Mouse (Mus musculus) limb, embryonic 15.5 days (tissue): ENCODE data around the gene Crebrf. TPM values are rescaled to one million over a fixed set of nuclear protein-coding genes. Genes with fewer than 3 reads are reported as not detected.

Source experiments
- ATAC-seq: fragments of 200-750 bp; cut with Nextera tagmentation; 2 replicates; pipeline ENCODE4 v1.8.0; 2017; ENCODE audit warnings: low read depth, moderate TSS enrichment; ENCODE audit not compliant: insufficient number of reproducible peaks, low FRiP score, low TSS enrichment
- H3K27ac ChIP-seq: fragments of 300-500 bp; sonication (generic); 2 replicates; pipeline ENCODE4 v1.5.1; 2015; ENCODE audit warnings: moderate library complexity, mild to moderate bottlenecking, inconsistent platforms
- H3K27me3 ChIP-seq: fragments of 300-500 bp; sonication (generic); 2 replicates; pipeline ENCODE4 v1.6.1; 2015; ENCODE audit warnings: inconsistent platforms
- H3K36me3 ChIP-seq: fragments of 300-500 bp; sonication (generic); 2 replicates; pipeline ENCODE4 v1.6.1; 2015; ENCODE audit warnings: inconsistent platforms
- H3K4me1 ChIP-seq: fragments of 300-500 bp; sonication (generic); 2 replicates; pipeline ENCODE4 v1.6.1; 2015; ENCODE audit warnings: inconsistent platforms
- H3K4me2 ChIP-seq: fragments of 300-500 bp; sonication (generic); 2 replicates; pipeline ENCODE4 v1.6.1; 2015; ENCODE audit warnings: mild to moderate bottlenecking, inconsistent platforms
- H3K4me3 ChIP-seq: fragments of 300-500 bp; sonication (generic); 2 replicates; pipeline ENCODE4 v1.5.1; 2015; ENCODE audit warnings: mild to moderate bottlenecking, inconsistent platforms
- H3K9ac ChIP-seq: fragments of 300-500 bp; sonication (generic); 2 replicates; pipeline ENCODE4 v1.6.1; 2015; ENCODE audit warnings: inconsistent platforms
- H3K9me3 ChIP-seq: fragments of 300-500 bp; sonication (generic); 2 replicates; pipeline ENCODE4 v1.6.1; 2016; ENCODE audit warnings: inconsistent platforms
- WGBS: fragments of 180-500 bp; shearing (Covaris S2); methylation state at CpG from one replicate; pipeline ENCODE4 v1.1.7; 2015; 5-methylcytosine and 5-hydroxymethylcytosine counted together
- polyA plus RNA-seq: library from polyadenylated mRNA; unstranded; fragments of >200 nt; fragmentation: Nextera tagmentation; extraction: Ambion mirVana; gene quantifications from 2 replicates; pipeline ENCODE4 v1.2.1, GENCODE M21; 2015

Crebrf gene
- polyA plus RNA-seq, 1 experiment from 2014 or later: 7.3 TPM

DNA sequence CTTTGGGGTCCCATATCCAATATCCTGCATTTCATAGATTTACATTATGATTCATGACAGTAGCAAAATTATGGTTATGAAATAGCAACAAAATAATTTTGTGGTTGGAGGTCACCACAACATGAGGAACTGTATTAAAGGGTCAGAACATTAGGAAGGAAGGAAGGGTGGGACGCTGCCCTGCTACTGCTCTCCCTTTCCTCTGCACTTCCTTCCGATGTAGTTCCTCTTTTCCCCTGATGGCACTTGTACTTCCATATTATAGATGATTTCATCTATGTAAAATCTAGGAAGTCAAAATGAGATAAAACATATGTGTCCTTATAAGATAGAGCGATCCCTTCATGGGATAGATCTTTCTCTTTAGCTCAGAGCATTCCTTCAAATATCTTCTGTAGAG is 34.5 kb downstream of the Crebrf start:
- Histone ChIP-seq H3K36me3 (no peaks in the 10 kb centered on the region), H3K4me3 (no peak overlapping the region), H3K4me1 (no peaks in the 10 kb centered on the region), H3K9ac (no peak overlapping the region), H3K4me2 (no peak overlapping the region), H3K27ac (no peak overlapping the region), H3K27me3 (no peaks in the 10 kb centered on the region), H3K9me3 (no peaks in the 10 kb centered on the region)
- WGBS: 87% methylated on average over 3 of the region's 3 CpGs
- ATAC-seq: no peak

GRCm38 (mm10) chr17:26752297-26752696 is 36.8 kb downstream of the Crebrf start:
- H3K36me3 ChIP-seq: no peaks in the 10 kb centered on the region
- 86% methylated on average over 1 of the region's 1 CpGs for WGBS
- ATAC-seq: no peak

GRCm38 (mm10) chr17:26753476-26753875 is 38.0 kb downstream of the Crebrf start:
- no peaks in the 10 kb centered on the region for H3K9me3 ChIP-seq
- H3K4me2 ChIP-seq: no peak overlapping the region
- no peak overlapping the region for H3K27ac ChIP-seq
- no peak for ATAC-seq
- no peaks in the 10 kb centered on the region for H3K4me1 ChIP-seq
- H3K27me3 ChIP-seq: no peaks in the 10 kb centered on the region
- no peaks in the 10 kb centered on the region for H3K36me3 ChIP-seq
- no peak overlapping the region for H3K4me3 ChIP-seq
- WGBS: 66% methylated on average over 2 of the region's 2 CpGs
- H3K9ac ChIP-seq: no peak overlapping the region

More at GRCm38 (mm10) chr17:26752297-26752696, 36.8 kb downstream of the Crebrf start:
- no peak overlapping the region for H3K4me2 ChIP-seq
- H3K4me1 ChIP-seq: no peaks in the 10 kb centered on the region
- no peaks in the 10 kb centered on the region for H3K27me3 ChIP-seq
- H3K4me3 ChIP-seq: no peak overlapping the region
- no peak overlapping the region for H3K27ac ChIP-seq
- no peak overlapping the region for H3K9ac ChIP-seq
- H3K9me3 ChIP-seq: no peaks in the 10 kb centered on the region

DNA sequence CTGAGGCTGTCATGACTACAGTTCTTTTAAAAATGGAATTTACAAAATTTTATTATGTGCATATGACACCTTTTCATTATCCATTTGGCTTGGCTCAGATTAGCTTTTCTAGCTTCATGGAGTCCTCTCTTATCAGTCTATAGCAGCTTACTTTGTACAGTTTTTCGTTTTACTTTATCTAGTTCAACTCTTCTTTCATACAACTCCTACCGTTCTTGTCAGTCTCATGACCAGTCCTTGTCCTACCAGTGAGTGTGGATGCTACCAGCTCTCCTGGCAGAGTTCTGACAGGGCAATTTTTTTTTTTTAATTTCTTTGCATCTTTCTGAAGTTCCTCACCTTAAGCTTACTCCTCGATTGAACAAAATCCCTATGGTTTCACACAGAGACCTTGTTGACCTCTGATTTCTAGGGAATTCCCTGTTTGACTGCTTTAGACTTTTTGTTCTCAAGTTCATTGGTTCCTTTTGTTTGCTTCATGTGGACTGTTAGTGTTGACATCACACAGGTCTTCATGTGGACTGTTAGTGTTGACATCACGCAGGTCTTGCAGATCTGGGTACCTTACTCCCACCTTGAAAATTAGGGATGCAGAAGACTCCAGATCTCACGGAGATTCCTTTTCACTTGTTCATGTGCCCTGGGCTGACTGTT is 51.8 kb downstream of the Crebrf start:
- H3K4me2 ChIP-seq: no peak overlapping the region
- no peaks in the 10 kb centered on the region for H3K4me1 ChIP-seq
- ATAC-seq: no peak
- no peaks in the 10 kb centered on the region for H3K9me3 ChIP-seq
- 86% methylated on average over 5 of the region's 5 CpGs for WGBS
- H3K27ac ChIP-seq: no peak overlapping the region
- no peak overlapping the region for H3K4me3 ChIP-seq
- H3K27me3 ChIP-seq: no peaks in the 10 kb centered on the region
- H3K36me3 ChIP-seq: peaks cover 13% of the 10 kb centered on the region; the same call in 1 of the 2 replicates
- H3K9ac ChIP-seq: no peak overlapping the region

DNA sequence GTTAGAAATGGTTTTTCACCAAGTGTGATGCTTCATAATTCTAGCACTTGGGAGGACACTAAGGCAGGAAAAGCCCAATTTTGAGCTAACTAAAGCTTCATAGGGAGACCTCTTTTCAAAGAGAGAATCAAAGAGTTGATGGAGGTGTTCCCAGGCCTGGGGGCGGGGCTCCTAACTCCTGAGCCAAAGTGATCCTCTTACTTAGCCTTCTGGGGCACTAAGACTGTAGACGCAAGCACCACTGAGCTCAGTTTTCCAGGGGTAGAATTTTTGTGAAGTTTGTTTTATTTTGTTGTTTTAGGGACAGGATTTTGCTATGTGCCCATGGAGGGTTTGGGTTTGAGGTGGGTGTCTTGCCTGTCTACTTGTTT is 52.3 kb downstream of the Crebrf start:
- WGBS: 76% methylated on average over 2 of the region's 2 CpGs
- Histone ChIP-seq H3K27me3 (no peaks in the 10 kb centered on the region), H3K9ac (no peak overlapping the region), H3K4me1 (no peaks in the 10 kb centered on the region), H3K4me2 (no peak overlapping the region), H3K9me3 (no peaks in the 10 kb centered on the region), H3K4me3 (no peak overlapping the region), H3K36me3 (peaks cover 13% of the 10 kb centered on the region; the same call in 1 of the 2 replicates), H3K27ac (no peak overlapping the region)
- ATAC-seq: no peak

DNA sequence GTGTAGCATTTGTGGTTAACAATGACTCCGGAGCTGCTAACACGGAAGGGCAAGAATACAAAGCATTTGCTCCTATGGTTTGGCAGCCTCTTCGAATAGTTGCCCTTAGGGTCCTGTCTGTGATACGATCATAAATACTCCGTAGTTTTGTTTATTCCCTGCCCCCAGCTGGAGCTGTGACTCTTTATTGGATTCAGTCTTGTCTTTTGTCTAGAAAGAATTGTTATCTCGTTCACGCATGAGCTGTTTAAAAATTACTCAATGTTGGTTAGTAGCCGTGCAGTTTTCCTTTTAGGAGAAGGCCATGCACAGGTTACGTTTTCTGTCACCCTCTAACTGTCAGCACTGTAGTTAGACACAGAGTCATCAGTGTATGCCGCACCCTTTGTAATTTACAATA is 60.8 kb downstream of the Crebrf start:
- Histone ChIP-seq H3K36me3 (0 out of 2 replicates have a peak, but pooled peaks cover under 1% of the 10 kb centered on the region), H3K27ac (no peak overlapping the region), H3K27me3 (no peaks in the 10 kb centered on the region), H3K4me2 (no peak overlapping the region), H3K9ac (no peak overlapping the region), H3K4me1 (no peaks in the 10 kb centered on the region), H3K9me3 (no peaks in the 10 kb centered on the region), H3K4me3 (no peak overlapping the region)
- 69% methylated on average over 10 of the region's 10 CpGs for WGBS
- no peak for ATAC-seq

DNA sequence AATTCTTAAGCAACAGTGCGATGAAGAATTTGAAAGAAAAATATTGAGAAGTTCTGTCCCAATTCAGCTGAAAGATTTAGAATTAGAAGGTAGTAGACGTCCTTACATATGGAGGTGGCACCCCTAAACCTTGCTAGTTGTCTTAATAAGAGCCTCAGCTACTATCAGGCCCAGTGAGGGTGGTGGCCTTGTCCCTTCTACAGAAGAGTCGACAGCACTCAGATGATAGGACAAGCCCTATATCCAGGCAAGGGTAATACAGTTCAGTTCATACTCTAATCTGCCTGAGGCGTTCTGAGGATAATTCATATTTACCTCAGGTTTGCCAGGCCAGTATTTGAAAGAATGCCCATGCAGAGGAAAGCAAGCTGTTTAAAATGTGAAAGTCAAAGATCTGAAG is 62.6 kb downstream of the Crebrf start:
- Histone ChIP-seq H3K4me2 (no peak overlapping the region), H3K9me3 (no peaks in the 10 kb centered on the region), H3K4me1 (peaks cover 11% of the 10 kb centered on the region), H3K27me3 (no peaks in the 10 kb centered on the region), H3K27ac (no peak overlapping the region), H3K9ac (no peak overlapping the region), H3K36me3 (no peaks in the 10 kb centered on the region), H3K4me3 (no peak overlapping the region)
- no peak for ATAC-seq
- 85% methylated on average over 4 of the region's 4 CpGs for WGBS

GRCm38 (mm10) chr17:26778430-26779100 is 63.1 kb downstream of the Crebrf start:
- Histone ChIP-seq H3K9me3 (no peaks in the 10 kb centered on the region), H3K27me3 (no peaks in the 10 kb centered on the region), H3K4me3 (no peak overlapping the region), H3K27ac (no peak overlapping the region), H3K4me1 (peaks cover 11% of the 10 kb centered on the region), H3K9ac (no peak overlapping the region), H3K36me3 (peaks cover 2% of the 10 kb centered on the region), H3K4me2 (no peak overlapping the region)
- 86% methylated on average over 3 of the region's 3 CpGs for WGBS
- ATAC-seq: no peak

DNA sequence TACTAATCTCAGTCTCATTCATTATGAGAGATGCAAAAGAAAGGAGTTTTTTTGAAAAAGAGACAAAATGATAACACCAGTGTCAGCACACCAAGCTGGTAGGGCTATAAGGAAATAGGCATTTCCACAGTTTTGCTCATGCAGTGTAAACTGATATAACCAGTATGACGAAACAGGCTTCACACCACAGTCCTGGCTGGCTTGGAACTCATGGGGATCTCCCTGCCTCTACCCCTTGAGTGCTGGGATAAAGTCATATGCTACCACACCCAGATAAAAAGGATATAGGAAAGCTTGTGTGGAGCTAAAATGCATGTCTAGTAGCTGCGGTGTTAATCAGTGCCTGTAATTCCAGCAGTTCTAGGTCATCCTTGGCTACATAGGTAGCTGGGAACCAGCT is 64.0 kb downstream of the Crebrf start:
- peaks cover 11% of the 10 kb centered on the region for H3K4me1 ChIP-seq
- no peak overlapping the region for H3K27ac ChIP-seq
- H3K9me3 ChIP-seq: no peaks in the 10 kb centered on the region
- WGBS: 83% methylated on average over 2 of the region's 2 CpGs
- H3K9ac ChIP-seq: no peak overlapping the region
- ATAC-seq: no peak
- H3K4me3 ChIP-seq: no peak overlapping the region
- H3K36me3 ChIP-seq: peaks cover 11% of the 10 kb centered on the region
- H3K4me2 ChIP-seq: no peak overlapping the region
- H3K27me3 ChIP-seq: no peaks in the 10 kb centered on the region

DNA sequence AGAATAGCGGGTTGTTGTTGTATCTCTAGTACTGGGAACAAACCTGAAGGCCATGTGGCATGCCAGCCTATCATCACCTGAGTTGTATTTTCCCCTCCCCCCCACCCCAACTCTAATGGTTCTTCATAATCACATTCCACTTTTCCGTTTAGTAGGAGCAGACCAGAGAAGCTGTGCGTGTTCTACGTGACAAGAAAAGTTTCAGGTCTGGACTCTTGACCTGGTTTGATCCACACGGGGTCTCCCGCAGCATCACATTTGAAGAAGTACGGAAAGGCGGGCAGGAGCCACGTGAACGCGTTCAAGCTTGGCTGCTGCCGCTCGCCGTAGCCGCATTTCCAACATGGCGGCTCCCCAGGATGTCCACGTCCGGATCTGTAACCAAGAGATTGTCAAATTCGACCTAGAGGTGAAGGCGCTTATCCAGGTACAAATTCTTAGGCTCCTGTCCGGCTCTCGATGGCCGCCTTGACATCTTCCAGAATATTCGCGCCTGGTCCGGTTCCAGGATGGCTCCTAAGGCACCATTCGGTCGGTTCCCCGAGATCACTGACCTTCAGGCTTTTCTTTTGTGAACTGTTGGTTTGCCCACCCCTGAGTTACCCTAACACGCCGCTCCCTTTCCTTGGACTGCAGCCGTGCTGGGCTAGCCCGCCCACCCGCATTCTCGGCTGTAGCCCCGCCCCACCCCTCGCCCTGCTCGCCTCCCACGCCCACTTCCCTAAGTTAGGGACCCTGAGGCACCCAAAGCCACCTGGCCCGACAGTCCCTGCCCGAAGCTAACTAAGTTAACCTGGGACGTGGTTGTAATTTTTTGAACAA is 65.5 kb downstream of the Crebrf start, which contains the start of gene Bnip1:
Gene Bnip1, plus strand, starts transcription at position 317 of the 822 bp plus-strand sequence.
- Histone ChIP-seq H3K27me3 (no peaks in the 10 kb centered on the region), H3K4me3 (peak within 1 kb of the TSS; percentile 75), H3K36me3 (peaks cover 24% of the 10 kb centered on the region), H3K9me3 (no peaks in the 10 kb centered on the region), H3K4me2 (peak within 1 kb of the TSS; percentile 76), H3K9ac (peak within 1 kb of the TSS; percentile 63), H3K4me1 (peaks cover 11% of the 10 kb centered on the region), H3K27ac (peak within 1 kb of the TSS; percentile 95)
- peak; percentile 78; the same call in 1 of the 2 replicates for ATAC-seq
- WGBS: under 1% methylated on average over 42 of the region's 42 CpGs

- Histone ChIP-seq H3K27me3 (no peaks in the 10 kb centered on the region), H3K9me3 (no peaks in the 10 kb centered on the region), H3K4me2 (peak overlapping the region; percentile 76), H3K9ac (peak overlapping the region; percentile 63), H3K27ac (peak overlapping the region; percentile 95), H3K4me3 (peak overlapping the region; percentile 75), H3K36me3 (peaks cover 30% of the 10 kb centered on the region), H3K4me1 (peaks cover 11% of the 10 kb centered on the region)
- 0 out of 2 replicates have a peak, but pooled peaks have one; percentile 15 for ATAC-seq
- 11% methylated on average over 5 of the region's 5 CpGs for WGBS
These were observed 66.2 kb downstream of the Crebrf start for GRCm38 (mm10) chr17:26781610-26782043.

DNA sequence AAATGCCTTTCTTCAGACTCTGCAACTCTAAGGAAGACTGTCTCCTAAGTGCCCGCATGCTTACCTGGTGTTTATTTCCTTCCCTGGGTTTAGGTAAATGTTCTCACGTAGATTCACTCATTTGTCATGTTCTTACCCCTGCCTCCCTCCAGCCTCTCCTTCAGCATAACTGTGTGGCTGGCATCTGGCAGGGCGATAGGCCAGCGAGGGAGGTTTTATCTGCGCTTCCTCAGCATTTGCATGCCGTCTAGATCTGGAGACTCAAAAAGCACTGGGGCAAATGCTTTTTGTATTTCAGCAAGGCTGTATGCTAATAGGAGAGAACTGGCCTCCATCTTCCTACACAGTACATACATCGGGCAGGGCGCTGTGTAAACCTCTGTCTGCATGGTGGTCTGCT is 69.1 kb downstream of the Crebrf start:
- no peak for ATAC-seq
- H3K9me3 ChIP-seq: no peaks in the 10 kb centered on the region
- WGBS: 95% methylated on average over 8 of the region's 8 CpGs
- H3K27ac ChIP-seq: no peak overlapping the region
- no peak overlapping the region for H3K4me2 ChIP-seq
- no peak overlapping the region for H3K4me3 ChIP-seq
- no peaks in the 10 kb centered on the region for H3K27me3 ChIP-seq
- H3K9ac ChIP-seq: no peak overlapping the region
- H3K4me1 ChIP-seq: peaks cover 11% of the 10 kb centered on the region
- H3K36me3 ChIP-seq: peaks cover 54% of the 10 kb centered on the region
